Mouse (Mus musculus) liver, postnatal 0 days (tissue): ENCODE measurements around the gene F10. TPM values are rescaled to one million over a fixed set of nuclear protein-coding genes. Genes with fewer than 3 reads are reported as not detected.

Experiments used
- ATAC-seq: fragments of 200-750 bp; cut with Nextera tagmentation; 2 replicates; pipeline ENCODE4 v1.8.0; 2017; ENCODE audit warnings: mild to moderate bottlenecking, moderate library complexity
- DNase-seq: peaks from one replicate; pipeline ENCODE4 v3.0.0-alpha.2; 2016
- H3K27ac ChIP-seq: fragments of 300-500 bp; sonication (generic); 2 replicates; pipeline ENCODE4 v1.5.1; 2014; ENCODE audit warnings: antibody characterized with exemption, moderate library complexity, mild to moderate bottlenecking, low read depth
- H3K27me3 ChIP-seq: fragments of 300-500 bp; sonication (generic); 2 replicates; pipeline ENCODE4 v1.6.1; 2014; ENCODE audit warnings: low read length, control low read depth, mixed read lengths; ENCODE audit not compliant: insufficient read depth
- H3K36me3 ChIP-seq: fragments of 300-500 bp; sonication (generic); replicated peaks from 2 replicates; pipeline ENCODE4 v1.6.1; 2014; ENCODE audit warnings: mild to moderate bottlenecking, control low read depth, low read length, moderate library complexity, mixed read lengths; ENCODE audit not compliant: insufficient read depth
- H3K4me1 ChIP-seq: fragments of 300-500 bp; sonication (generic); 2 replicates; pipeline ENCODE4 v1.6.1; 2014; ENCODE audit warnings: antibody characterized with exemption, mild to moderate bottlenecking, control low read depth; ENCODE audit not compliant: insufficient read depth
- H3K4me2 ChIP-seq: fragments of 300-500 bp; sonication (generic); 2 replicates; pipeline ENCODE4 v1.6.1; 2014; ENCODE audit warnings: low read depth, mild to moderate bottlenecking, low read length, moderate library complexity, mixed read lengths
- H3K4me3 ChIP-seq: fragments of 300-500 bp; sonication (generic); 2 replicates; pipeline ENCODE4 v1.5.1; 2014; ENCODE audit warnings: low read depth, low read length
- H3K9ac ChIP-seq: fragments of 300-500 bp; sonication (generic); replicated peaks from 2 replicates; pipeline ENCODE4 v1.6.1; 2014; ENCODE audit warnings: mild to moderate bottlenecking, moderate library complexity
- H3K9me3 ChIP-seq: fragments of 300-500 bp; sonication (generic); 2 replicates; pipeline ENCODE4 v1.6.1; 2016; ENCODE audit warnings: mild to moderate bottlenecking, control low read depth, low read length, mixed read lengths
- CTCF ChIP-seq: sonication (generic); IDR thresholded peaks from 2 replicates; pipeline ENCODE4 v1.5.1; 2016; ENCODE audit warnings: antibody characterized with exemption, low read depth
- EP300 ChIP-seq: IDR thresholded peaks from 2 replicates; pipeline ENCODE4 v1.6.1; 2016; ENCODE audit warnings: antibody characterized with exemption, low read depth, mild to moderate bottlenecking
- WGBS: fragments of 180-500 bp; shearing (Covaris S2); extraction: QIAGEN DNeasy Blood & Tissue Kit; methylation state at CpG from one replicate; pipeline ENCODE4 v1.1.7; 2014; ENCODE audit not compliant: insufficient replicate concordance; 5-methylcytosine and 5-hydroxymethylcytosine counted together
- polyA plus RNA-seq: library from polyadenylated mRNA; unstranded; fragments of >200 nt; fragmentation: Nextera tagmentation; extraction: Ambion mirVana; gene quantifications from 2 replicates; pipeline ENCODE4 v1.2.1, GENCODE M21; 2015

Gene F10
- polyA plus RNA-seq, 1 experiment from 2014 or later, result 542 TPM

- no peaks in the 10 kb centered on the region for H3K36me3 ChIP-seq
Measured at GRCm38 (mm10) chr8:13025487-13026224, 11.5 kb upstream of the F10 start, which contains the start of gene F7. F7 (plus strand) TSS chr8:13026034.

GRCm38 (mm10) chr8:13027615-13028014 is 9.5 kb upstream of the F10 start:
- DNase-seq (no peak), ATAC-seq (no peak)
- H3K27ac ChIP-seq, result no peak overlapping the region
- H3K4me1 ChIP-seq, result peaks cover 21% of the 10 kb centered on the region
- no peak overlapping the region for H3K9ac ChIP-seq
- no peaks in the 10 kb centered on the region for H3K9me3 ChIP-seq
- 52% methylated on average over 5 of the region's 5 CpGs for WGBS
- no peak overlapping the region for H3K4me3 ChIP-seq
- TF ChIP-seq EP300 (no peak), CTCF (no peak)
- no peak overlapping the region for H3K4me2 ChIP-seq
- H3K36me3 ChIP-seq, result no peaks in the 10 kb centered on the region
- H3K27me3 ChIP-seq, result no peaks in the 10 kb centered on the region

More at GRCm38 (mm10) chr8:13025487-13026224, 11.5 kb upstream of the F10 start, which contains the start of gene F7:
- Histone ChIP-seq H3K4me3 (peak within 1 kb of the TSS; percentile 17; the same call in 1 of the 2 replicates), H3K9ac (no peak within 1 kb of the TSS; the same call in none of the 2 replicates), H3K27me3 (no peaks in the 10 kb centered on the region), H3K27ac (peak within 1 kb of the TSS; percentile 44), H3K4me1 (peaks cover 21% of the 10 kb centered on the region), H3K9me3 (no peaks in the 10 kb centered on the region), H3K4me2 (peak within 1 kb of the TSS; percentile 58)
- WGBS, result 55% methylated on average over 10 of the region's 10 CpGs
- DNase-seq (peak; percentile 83), ATAC-seq (peak; percentile 91)
- TF ChIP-seq EP300 (no peak), CTCF (no peak)

GRCm38 (mm10) chr8:13028482-13028881 is 8.6 kb upstream of the F10 start:
- H3K27me3 ChIP-seq, result no peaks in the 10 kb centered on the region
- no peak overlapping the region for H3K9ac ChIP-seq
- H3K36me3 ChIP-seq, result no peaks in the 10 kb centered on the region
- ATAC-seq (no peak), DNase-seq (no peak)
- peaks cover 21% of the 10 kb centered on the region for H3K4me1 ChIP-seq
- H3K4me3 ChIP-seq, result no peak overlapping the region
- TF ChIP-seq EP300, result no peak
- no peak overlapping the region for H3K4me2 ChIP-seq
- no peaks in the 10 kb centered on the region for H3K9me3 ChIP-seq
- peak overlapping the region; percentile 44; the same call in 1 of the 2 replicates for H3K27ac ChIP-seq
- 49% methylated on average over 5 of the region's 5 CpGs for WGBS

- Histone ChIP-seq H3K4me3 (no peak overlapping the region), H3K36me3 (0 out of 2 replicates have a peak, but pooled peaks cover 2% of the 10 kb centered on the region), H3K4me1 (peaks cover 21% of the 10 kb centered on the region), H3K27me3 (no peaks in the 10 kb centered on the region), H3K4me2 (no peak overlapping the region), H3K9ac (no peak overlapping the region), H3K27ac (peak overlapping the region; percentile 90), H3K9me3 (no peaks in the 10 kb centered on the region)
- ATAC-seq, result peak; percentile 16
- 65% methylated on average over 10 of the region's 10 CpGs for WGBS
- DNase-seq, result no peak
- TF ChIP-seq EP300 (no peak), CTCF (no peak)
Measured at GRCm38 (mm10) chr8:13036346-13036812, 729 bp upstream of the F10 start.

GRCm38 (mm10) chr8:13037569-13037968 is 461 bp downstream of the F10 start:
- TF ChIP-seq EP300, result no peak; the same call in 1 of the 2 replicates
- TF ChIP-seq CTCF, result no peak
- H3K27me3 ChIP-seq, result no peaks in the 10 kb centered on the region
- peak overlapping the region; percentile 90 for H3K27ac ChIP-seq
- peak overlapping the region; percentile 65 for H3K4me2 ChIP-seq
- 44% methylated on average over 5 of the region's 5 CpGs for WGBS
- peaks cover 21% of the 10 kb centered on the region for H3K4me1 ChIP-seq
- peak overlapping the region; percentile 67 for H3K9ac ChIP-seq
- peak overlapping the region; percentile 43 for H3K4me3 ChIP-seq
- ATAC-seq, result peak; percentile 92
- 0 out of 2 replicates have a peak, but pooled peaks cover 2% of the 10 kb centered on the region for H3K36me3 ChIP-seq
- no peaks in the 10 kb centered on the region for H3K9me3 ChIP-seq
- peak; percentile 73 for DNase-seq

GRCm38 (mm10) chr8:13039054-13039453 is 1.9 kb downstream of the F10 start:
- 44% methylated on average over 6 of the region's 6 CpGs for WGBS
- Histone ChIP-seq H3K27me3 (no peaks in the 10 kb centered on the region), H3K4me1 (peaks cover 21% of the 10 kb centered on the region), H3K4me2 (peak overlapping the region; percentile 65), H3K27ac (peak overlapping the region; percentile 90; the same call in 1 of the 2 replicates), H3K9me3 (no peaks in the 10 kb centered on the region), H3K9ac (peak overlapping the region; percentile 67; the same call in 1 of the 2 replicates), H3K4me3 (peak overlapping the region; percentile 43), H3K36me3 (0 out of 2 replicates have a peak, but pooled peaks cover 2% of the 10 kb centered on the region)
- ATAC-seq (no peak), DNase-seq (no peak)
- TF ChIP-seq EP300, result no peak
- TF ChIP-seq CTCF, result no peak
